Mouse (Mus musculus) ES-E14 (cell line): Measurements from ENCODE around the gene Tex261.

ENCODE experiments used
- HCFC1 ChIP-seq: IDR thresholded peaks from 2 replicates; pipeline ENCODE4 v1.6.1; 2012; ENCODE audit warnings: low read length, inconsistent platforms, borderline replicate concordance; ENCODE audit not compliant: insufficient read depth
- MAFK ChIP-seq: IDR thresholded peaks from 2 replicates; pipeline ENCODE4 v1.6.1; 2014; ENCODE audit warnings: mild to moderate bottlenecking, low read depth, low read length, inconsistent platforms; ENCODE audit not compliant: insufficient read depth
- ZNF384 ChIP-seq: IDR thresholded peaks from 2 replicates; pipeline ENCODE4 v1.6.1; 2012; ENCODE audit warnings: low read depth, low read length, inconsistent platforms

DNA sequence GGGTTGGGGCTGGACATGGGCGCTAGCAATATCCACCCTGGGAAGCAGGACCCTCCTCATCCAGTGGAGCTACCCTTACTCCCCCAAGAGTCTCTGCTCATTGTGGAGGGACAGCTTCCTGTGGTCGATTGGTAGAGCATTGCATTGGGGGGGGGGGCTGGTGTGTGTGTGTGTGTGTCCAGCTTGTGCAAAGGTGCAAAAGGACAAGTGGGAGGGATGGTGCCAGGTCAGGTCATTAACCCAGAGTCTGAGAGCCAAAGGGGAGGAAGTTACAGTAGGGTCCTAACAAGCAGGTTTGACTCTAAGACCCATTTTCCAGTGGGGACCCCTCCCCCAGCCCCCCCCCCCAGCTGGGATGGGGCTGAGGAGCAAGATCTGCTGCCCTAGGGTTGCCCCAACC is 30.1 kb downstream of the Tex261 start:
- TF ChIP-seq HCFC1: no peak
- no peak for TF ChIP-seq ZNF384
- no peak for TF ChIP-seq MAFK
